Mouse (Mus musculus) cerebellum, postnatal 10 days (tissue): ENCODE measurements at regions not wholly inside any gene's neighbourhood (a gene's known extent, or its start where the extent isn't known, plus 50 kb on each side); places are given as distances from the start of the nearest gene placed in this dataset.

Source experiments
- DNase-seq, 2 experiments: peaks; one replicate each; pipeline ENCODE4 v3.0.0; 2021; ENCODE audit warnings: mixed read lengths in 2 of 2

DNA sequence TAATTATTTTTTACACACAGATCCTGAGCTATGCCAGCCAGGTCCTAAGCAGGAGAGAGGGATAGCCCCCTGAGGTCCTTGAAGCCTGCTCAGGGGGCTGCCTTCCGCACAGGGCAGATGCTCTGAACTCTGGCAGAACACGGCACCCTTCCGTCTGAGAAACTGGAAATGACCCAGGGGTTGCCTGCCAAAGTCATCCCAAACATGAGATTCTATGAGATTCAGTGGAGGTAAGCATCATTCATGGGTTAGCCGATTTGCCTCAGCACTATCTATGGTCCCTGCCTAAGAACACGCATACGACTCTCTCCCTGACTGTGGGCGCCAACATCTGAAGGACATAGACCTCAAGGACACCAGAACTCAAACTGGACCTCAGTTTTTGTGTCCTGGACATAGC, 152.8 kb downstream of the Bcl11b start:
- peak in 1 of 2 experiments; percentile 18 for DNase-seq

DNA sequence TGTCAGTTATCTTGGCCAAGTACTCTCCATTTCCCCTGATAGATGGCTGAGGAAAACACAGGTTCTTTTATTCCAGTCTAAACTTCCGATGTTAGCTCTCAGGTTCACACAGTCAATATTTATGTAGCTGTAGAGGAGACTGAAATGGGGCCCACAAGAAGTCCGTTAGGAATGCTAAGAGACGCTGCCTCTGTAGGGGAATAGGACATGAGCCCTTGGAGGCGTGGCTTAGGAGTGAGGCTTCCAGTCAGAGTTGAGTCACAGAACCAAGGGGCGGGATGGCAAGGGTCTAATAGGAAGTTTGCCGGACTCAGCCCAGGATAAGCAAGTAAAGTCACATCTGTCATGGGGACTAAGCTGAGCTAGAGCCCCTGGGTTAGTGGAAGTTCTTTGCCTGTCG, 150.5 kb downstream of the Bcl11b start:
- DNase-seq, result no peak

- DNase-seq, result no peak
Measured at GRCm38 (mm10) chr12:107855547-107855946, 147.9 kb downstream of the Bcl11b start.

- no peak for DNase-seq
Measured at GRCm38 (mm10) chr12:107856421-107857043, 146.9 kb downstream of the Bcl11b start.

GRCm38 (mm10) chr12:107858536-107859280, 144.7 kb downstream of the Bcl11b start:
- no peak for DNase-seq

DNA sequence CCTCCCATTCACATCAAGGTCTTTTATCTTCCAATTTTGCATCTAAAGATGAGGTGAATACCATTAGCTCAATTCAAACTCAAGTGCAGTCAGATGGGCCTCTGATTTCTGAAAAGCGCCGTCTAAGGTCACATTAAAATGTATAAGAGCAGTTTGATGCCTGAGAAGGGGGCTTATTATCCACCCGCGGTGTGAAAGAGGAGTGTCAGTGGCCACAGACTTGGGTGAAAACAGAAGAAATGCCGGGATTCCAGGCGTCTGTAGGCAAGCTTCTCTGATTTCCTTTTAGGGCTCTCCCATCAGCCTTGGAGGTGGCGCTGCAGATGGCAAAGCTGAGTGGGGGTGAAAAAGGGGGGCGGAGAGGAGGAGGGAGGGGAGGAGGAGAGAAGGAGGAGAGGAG, 143.7 kb downstream of the Bcl11b start:
- DNase-seq, result no peak

DNA sequence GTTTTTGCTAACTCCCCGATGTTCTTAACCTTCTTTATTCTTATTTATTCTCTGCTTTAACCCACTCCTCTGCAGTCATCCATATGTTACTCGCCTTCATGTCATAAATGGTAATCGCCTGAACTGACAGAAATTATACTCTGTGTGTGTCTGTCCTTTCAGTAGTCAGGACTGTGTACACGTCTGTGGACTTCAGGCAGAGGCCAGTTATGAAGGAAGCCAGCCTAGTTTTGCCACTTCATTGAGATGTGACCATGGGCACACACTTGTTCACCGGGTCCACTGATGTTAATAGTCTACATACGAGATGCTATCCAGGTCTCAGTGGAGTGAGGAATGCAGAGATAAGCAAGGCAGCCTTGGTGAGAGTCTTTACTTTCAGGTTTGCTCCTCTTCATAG, 143.0 kb downstream of the Bcl11b start:
- DNase-seq, result no peak
